Mouse (Mus musculus) erythroid progenitor cell, adult 5-6 weeks (primary cell): Measurements from ENCODE around the gene Vmn1r124. TPM values are rescaled to one million over a fixed set of nuclear protein-coding genes. Genes with fewer than 3 reads are reported as not detected.
"Not testable (repeated sequence)": the region's sequence is repeated elsewhere in the genome, so short reads cannot be mapped to it uniquely, and the experiment has no call there.

Source experiments
- ATAC-seq: replicated peaks from 2 replicates; pipeline ENCODE4 v1.8.0; 2016; ENCODE audit warnings: moderate number of reproducible peaks, mild to moderate bottlenecking, moderate TSS enrichment, inconsistent platforms; ENCODE audit not compliant: poor library complexity, low FRiP score, severe bottlenecking
- total RNA-seq, 2 experiments: library from RNA; stranded (forward) in 1 of 2; stranded (reverse) in 1 of 2; fragments of 150-400 nt in 1 of 2; fragments of 186-747, 209-891 nt in 1 of 2; gene quantifications; 2 replicates each; pipeline versions ENCODE4 v1.2.3 to v1.2.4; 2015 to 2017; ENCODE audit warnings: low replicate concordance in 2 of 2

Vmn1r124 gene
- not detected in 2 replicates for total RNA-seq (2015; ENCODE audit: low replicate concordance)
- total RNA-seq (2017; ENCODE audit: low replicate concordance): not detected in 2 replicates

- not testable (repeated sequence) for ATAC-seq
These were observed at the start of gene Vmn1r124 for GRCm38 (mm10) chr7:21260517-21260916. Gene Vmn1r124 (minus strand): TSS chr7:21260617.

GRCm38 (mm10) chr7:21301367-21301766 is 41.0 kb upstream of the Vmn1r124 start, which contains the start of gene Vmn1r126:
Gene Vmn1r126 (minus strand): TSS chr7:21301467.
- not testable (repeated sequence) for ATAC-seq

GRCm38 (mm10) chr7:21271879-21272278 is 11.5 kb upstream of the Vmn1r124 start, which contains the start of gene Vmn1r125:
Gene Vmn1r125 (plus strand): TSS chr7:21272179.
- ATAC-seq: not testable (repeated sequence)

Other genes with a start within 250 kb of the Vmn1r124 start
- gene Vmn1r119, start 248.2 kb downstream of the Vmn1r124 start, total RNA-seq (2015; ENCODE audit: low replicate concordance): not detected in 2 replicates
- not detected in 2 replicates for gene Vmn1r119, start 248.2 kb downstream of the Vmn1r124 start, total RNA-seq (2017; ENCODE audit: low replicate concordance)
- not detected in 2 replicates for gene Vmn1r120, start 206.8 kb downstream of the Vmn1r124 start, total RNA-seq (2015; ENCODE audit: low replicate concordance)
- not detected in 2 replicates for gene Vmn1r120, start 206.8 kb downstream of the Vmn1r124 start, total RNA-seq (2017; ENCODE audit: low replicate concordance)
- gene Vmn1r121, start 162.1 kb downstream of the Vmn1r124 start, total RNA-seq (2015; ENCODE audit: low replicate concordance): not detected in 2 replicates
- not detected in 2 replicates for gene Vmn1r121, start 162.1 kb downstream of the Vmn1r124 start, total RNA-seq (2017; ENCODE audit: low replicate concordance)
- gene Vmn1r122, start 126.5 kb downstream of the Vmn1r124 start, total RNA-seq (2015; ENCODE audit: low replicate concordance): not detected in 2 replicates
- not detected in 2 replicates for gene Vmn1r122, start 126.5 kb downstream of the Vmn1r124 start, total RNA-seq (2017; ENCODE audit: low replicate concordance)
- gene Vmn1r123, start 98.4 kb downstream of the Vmn1r124 start, total RNA-seq (2015; ENCODE audit: low replicate concordance): not detected in 2 replicates
- gene Vmn1r123, start 98.4 kb downstream of the Vmn1r124 start, total RNA-seq (2017; ENCODE audit: low replicate concordance): not detected in 2 replicates
- gene Gm5157, start 70.2 kb downstream of the Vmn1r124 start, total RNA-seq (2015; ENCODE audit: low replicate concordance): not detected in 2 replicates
- not detected in 2 replicates for gene Gm5157, start 70.2 kb downstream of the Vmn1r124 start, total RNA-seq (2017; ENCODE audit: low replicate concordance)
- gene Vmn1r125, start 11.6 kb upstream of the Vmn1r124 start, total RNA-seq (2015; ENCODE audit: low replicate concordance): not detected in 2 replicates
- not detected in 2 replicates for gene Vmn1r125, start 11.6 kb upstream of the Vmn1r124 start, total RNA-seq (2017; ENCODE audit: low replicate concordance)
- gene Vmn1r126, start 40.9 kb upstream of the Vmn1r124 start, total RNA-seq (2015; ENCODE audit: low replicate concordance): not detected in 2 replicates
- gene Vmn1r126, start 40.9 kb upstream of the Vmn1r124 start, total RNA-seq (2017; ENCODE audit: low replicate concordance): not detected in 2 replicates
- gene Vmn1r127, start 59.2 kb upstream of the Vmn1r124 start, total RNA-seq (2015; ENCODE audit: low replicate concordance): not detected in 2 replicates
- not detected in 2 replicates for gene Vmn1r127, start 59.2 kb upstream of the Vmn1r124 start, total RNA-seq (2017; ENCODE audit: low replicate concordance)
- not detected in 2 replicates for gene Vmn1r128, start 88.8 kb upstream of the Vmn1r124 start, total RNA-seq (2015; ENCODE audit: low replicate concordance)
- not detected in 2 replicates for gene Vmn1r128, start 88.8 kb upstream of the Vmn1r124 start, total RNA-seq (2017; ENCODE audit: low replicate concordance)
- not detected in 2 replicates for gene Vmn1r129, start 100.7 kb upstream of the Vmn1r124 start, total RNA-seq (2015; ENCODE audit: low replicate concordance)
- gene Vmn1r129, start 100.7 kb upstream of the Vmn1r124 start, total RNA-seq (2017; ENCODE audit: low replicate concordance): not detected in 2 replicates
- gene Gm6882, start 172.1 kb upstream of the Vmn1r124 start, total RNA-seq (2015; ENCODE audit: low replicate concordance): not detected in 2 replicates
- not detected in 2 replicates for gene Gm6882, start 172.1 kb upstream of the Vmn1r124 start, total RNA-seq (2017; ENCODE audit: low replicate concordance)